Mouse (Mus musculus) urinary bladder, adult 2 months (tissue): ENCODE results near the gene Rara. TPM values are rescaled to one million over a fixed set of nuclear protein-coding genes. Genes with fewer than 3 reads are reported as not detected.

ENCODE experiments used
- DNase-seq: peaks from one replicate; pipeline ENCODE4 v3.0.0; 2022; ENCODE audit warnings: low spot score
- polyA plus RNA-seq: library from polyadenylated mRNA; depleted of rRNA; stranded (reverse); fragments of >200 nt; gene quantifications from 2 replicates; pipeline ENCODE4 v1.2.3, GENCODE M21; 2012; rRNA removed

The Rara gene
- polyA plus RNA-seq, 1 experiment, result 8.5 TPM

DNA sequence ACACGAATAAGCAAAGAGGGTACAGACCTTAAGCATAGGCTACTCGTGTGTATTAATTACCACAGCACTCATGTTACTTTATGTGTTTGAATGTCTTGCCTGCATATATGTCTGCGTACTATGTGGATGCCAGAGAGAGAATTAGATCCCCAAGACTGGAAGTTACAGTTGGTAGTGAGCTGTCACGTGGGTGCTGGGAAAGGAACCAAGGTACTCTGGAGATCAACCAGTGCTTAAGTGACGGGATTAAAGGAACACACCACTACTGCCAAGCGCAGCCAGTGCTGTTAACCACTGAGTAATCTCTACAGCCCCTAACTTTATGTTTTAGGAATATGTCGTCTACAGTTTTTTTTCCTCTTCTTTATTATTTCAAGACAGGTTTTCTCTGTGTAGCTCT is 68.4 kb downstream of the Rara start:
- no peak for DNase-seq

DNA sequence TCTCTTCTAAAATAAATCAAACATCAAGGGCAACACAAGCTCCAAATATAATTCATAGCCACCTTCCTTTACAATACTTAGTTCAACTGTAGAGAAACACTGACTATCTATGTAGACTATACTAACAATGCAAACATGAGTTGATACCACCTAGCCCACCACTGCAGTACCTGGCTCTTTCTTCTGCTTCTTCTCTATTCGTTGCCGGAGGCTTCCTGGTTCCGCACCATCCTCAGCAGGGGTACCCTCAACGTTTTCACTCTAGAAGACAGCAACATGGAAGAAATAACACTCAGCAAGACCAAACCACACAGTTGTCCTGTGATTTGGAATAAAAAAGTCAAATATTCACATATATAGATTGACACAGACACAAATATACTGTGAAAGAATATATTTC is 70.0 kb downstream of the Rara start:
- no peak for DNase-seq

DNA sequence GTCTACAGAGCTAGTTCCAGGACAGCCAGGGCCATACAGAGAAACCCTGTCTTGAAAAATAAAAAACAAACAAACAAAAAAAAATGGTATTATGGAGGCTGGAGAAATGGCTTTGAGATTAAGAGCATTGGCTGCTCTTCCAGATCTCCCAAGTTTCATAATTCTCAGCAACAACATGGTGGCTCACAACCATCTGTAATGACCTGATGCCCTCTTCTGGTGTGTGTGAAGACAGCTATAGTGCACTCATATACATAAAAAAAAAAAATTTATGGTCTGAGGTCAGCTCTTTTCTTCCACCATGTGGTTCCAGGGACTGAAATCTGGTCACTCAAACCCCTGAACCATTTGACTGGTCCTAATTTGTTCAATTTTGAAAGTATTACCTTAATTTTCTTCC is 71.2 kb downstream of the Rara start:
- no peak for DNase-seq

DNA sequence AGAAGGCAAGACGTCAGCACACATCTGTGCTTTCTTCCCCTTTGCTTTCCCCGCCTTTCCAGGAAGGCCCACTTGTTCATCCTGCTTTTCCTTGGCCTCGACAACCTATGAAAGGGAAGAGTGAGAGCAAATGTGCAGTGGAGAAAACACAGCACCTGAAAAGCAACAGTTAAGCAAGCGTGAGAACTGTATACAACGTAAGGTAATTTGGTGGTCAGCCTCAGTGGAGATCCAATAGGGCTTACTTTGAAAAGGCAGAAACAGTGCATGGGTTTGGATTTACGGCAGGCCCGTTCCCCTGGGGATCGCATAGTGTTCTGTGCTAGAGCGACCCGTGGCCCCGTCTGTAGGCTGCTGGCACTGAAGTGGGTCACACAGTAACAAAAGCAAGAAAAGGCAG is 71.6 kb downstream of the Rara start:
- DNase-seq, result no peak

DNA sequence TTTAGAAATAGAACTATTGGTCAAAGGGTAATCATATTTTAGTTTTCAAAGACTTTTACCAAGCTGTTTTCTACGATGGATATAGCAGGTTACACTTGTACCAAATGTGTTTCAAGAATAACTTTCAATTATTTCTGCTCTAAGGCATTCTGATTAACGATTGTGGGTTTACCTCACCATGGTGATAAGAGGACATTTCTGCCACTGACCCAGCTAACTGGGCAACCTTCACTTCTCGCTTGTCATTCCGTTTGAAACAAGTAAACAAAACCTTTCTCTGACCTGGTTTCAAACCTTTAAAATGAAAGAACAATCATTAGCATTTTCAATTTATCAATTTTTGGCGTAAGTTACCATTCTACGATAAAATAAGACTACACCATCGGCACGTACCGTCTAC is 79.2 kb downstream of the Rara start:
- no peak for DNase-seq

DNA sequence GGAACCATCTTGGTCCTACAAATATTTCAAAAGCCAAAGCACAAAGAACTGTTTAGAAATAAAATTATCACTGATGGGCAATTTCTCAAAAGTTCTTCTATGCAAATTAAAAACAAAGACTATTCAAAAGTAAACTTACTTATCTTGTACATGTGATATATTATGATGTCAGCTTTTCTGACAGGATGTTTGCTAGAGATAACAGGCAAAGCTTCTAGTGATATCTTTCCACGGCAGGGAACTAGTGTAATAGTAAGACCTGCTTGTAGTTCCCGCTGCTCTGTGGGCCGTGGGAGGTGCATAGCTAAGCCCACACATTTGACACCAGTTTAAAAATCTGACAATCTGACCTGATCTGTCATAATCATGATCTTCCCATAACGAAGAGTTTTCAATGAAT is 82.5 kb downstream of the Rara start:
- DNase-seq, result no peak

DNA sequence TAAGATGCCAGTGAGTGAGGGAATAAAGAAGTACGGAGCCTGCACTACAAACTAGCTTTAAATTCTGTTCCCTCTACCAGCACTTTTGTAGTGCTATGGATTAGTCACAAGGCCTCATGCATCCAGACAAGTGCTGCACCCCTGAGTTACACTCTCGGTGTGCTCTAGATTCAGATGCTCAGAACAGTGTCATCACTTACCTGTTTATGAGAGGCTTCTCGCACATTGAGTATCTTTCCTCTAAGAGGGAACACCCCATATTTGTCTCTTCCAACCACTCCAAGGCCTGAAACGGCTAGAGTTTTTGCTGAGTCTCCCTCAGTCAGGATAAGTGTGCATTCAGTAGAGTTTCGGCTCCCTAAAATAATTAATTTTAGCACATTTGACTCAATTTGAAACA is 83.1 kb downstream of the Rara start:
- no peak for DNase-seq

DNA sequence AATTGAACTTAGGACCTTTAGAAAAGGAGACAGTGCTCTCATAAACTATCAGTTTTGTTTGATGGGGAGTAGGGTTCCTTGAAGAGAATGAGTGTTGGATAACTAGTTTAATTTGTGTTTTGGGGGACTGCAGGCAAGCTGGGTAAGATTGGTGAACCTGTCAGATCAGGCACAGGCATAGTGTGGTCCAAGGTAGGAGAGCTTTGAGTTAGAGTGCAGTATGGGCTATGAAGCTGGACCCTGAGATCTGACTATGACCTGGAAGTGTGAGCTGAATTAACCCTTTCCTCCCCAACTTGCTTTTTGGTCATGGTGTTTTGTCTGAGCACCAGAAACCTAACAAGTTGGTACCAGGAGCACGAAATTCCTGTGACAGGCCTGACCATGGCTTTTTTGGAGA is 86.2 kb downstream of the Rara start:
- DNase-seq, result no peak

DNA sequence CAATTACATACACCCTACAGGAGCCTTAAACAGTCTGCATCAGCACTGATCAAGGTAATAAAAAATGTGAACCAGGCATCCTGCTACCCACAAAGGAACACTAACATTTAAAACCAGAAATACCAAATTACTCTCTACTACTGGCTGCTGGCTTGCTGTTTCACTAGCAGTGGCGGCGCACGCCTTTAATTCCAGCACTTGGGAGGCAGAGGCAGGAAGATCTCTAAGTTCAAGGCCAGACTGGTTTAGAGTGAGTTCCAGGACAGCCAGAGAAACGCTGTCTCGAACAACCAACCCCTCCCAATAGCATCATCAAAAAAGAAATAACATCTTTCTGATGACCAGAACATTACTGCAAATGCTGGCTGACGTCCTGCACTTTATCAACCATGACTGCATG is 92.2 kb downstream of the Rara start:
- no peak for DNase-seq

DNA sequence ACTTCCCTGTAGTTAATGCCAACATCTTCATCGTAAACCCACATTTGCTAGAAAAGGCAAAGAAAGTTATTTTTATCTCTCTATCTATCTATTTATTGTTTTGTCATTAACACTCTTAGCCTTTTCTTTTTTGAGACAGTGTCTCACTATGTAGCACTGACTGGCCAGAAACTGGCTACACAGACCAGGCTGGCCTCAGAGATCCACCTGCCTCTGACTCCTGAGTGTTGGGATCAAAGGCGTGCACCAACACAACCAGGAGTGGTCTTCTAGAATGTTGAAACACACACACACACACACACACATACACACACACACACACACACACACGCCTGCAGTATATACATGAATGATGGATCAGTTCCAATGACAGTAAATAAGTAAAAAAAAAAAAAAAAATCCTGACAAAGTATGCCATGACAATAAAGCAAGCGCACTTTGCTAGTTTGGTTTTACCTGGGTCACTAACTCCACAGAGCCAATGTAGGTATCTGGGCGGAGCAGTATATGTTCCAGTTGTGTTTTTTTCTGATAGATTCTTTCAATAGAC is 94.8 kb downstream of the Rara start:
- DNase-seq, result no peak

DNA sequence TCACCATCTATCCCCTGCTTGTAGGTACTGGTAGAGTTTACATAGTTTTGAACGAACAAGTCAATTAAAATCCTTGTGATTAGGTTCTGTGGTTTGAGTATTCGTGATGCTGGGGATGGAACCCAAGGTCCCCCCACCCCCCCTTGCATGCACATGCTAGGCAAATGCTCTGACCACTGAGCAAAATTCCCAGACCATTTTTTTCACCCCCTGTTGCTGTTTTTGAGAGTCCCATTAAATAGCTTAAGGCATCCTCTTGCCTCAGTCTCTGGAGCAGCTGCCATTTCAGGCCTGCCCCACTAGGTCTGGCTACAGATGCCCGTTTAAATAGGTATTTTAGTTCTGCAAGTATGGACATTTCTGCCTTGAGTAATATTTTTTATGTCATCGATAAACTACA is 95.5 kb downstream of the Rara start:
- DNase-seq, result no peak

DNA sequence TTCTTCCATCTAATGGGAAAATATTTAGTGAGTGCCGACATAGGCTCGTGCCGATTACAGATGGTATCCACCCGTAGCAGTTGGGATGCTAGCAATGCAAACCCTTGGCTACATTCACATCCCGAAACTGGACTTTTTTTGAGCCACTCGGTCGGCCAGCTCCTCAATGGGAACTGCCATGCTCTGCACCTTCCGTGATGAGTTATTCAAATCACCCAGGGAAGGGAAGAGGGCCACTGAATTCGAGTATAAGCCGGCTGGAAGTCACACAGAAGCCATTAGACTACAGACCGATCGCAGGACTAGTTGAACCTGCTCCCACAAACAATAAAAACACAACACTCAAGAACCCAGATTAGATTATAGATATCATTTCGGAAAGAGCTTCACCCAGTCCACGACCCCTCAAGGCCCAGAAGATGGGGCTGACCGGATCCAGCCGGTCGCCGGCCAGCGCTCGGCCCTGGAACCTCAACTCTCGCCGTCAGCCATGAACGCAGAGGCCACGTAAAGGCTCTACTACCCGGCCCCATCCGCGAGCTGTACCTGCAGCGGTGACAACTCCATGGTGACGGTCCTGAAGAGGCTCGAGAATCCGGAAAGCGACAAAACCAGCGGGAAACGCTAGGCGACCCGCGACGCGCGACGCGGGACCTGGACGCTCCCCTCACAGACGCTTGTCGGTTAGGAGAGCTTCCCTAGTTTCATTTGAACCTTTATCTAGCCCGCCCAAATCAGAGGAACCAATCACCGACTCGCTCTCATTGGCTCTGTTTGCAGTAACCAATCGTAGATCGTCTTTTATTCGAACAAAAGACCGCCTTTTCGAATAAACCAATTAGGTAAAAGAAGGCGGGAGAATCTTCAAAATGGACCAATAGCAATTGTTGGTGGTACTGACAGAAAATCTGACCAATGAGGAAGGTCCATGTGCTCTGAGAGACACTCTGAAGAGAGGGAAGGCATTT is 96.2 kb downstream of the Rara start, which contains the start of gene Top2a:
Top2a (minus strand) TSS at position 690 of the 968 bp plus-strand sequence.
- peak; percentile 74 for DNase-seq

Other genes with a start within 250 kb of the Rara start
- gene Psmd3, start 245.3 kb upstream of the Rara start, polyA plus RNA-seq, result 108 and 115 TPM in 2 replicates
- gene Csf3, start 226.6 kb upstream of the Rara start, polyA plus RNA-seq, result 0.38 and 0.73 TPM in 2 replicates
- gene Med24, start 198.4 kb upstream of the Rara start, polyA plus RNA-seq, result 29.6 and 32.8 TPM in 2 replicates
- gene Thra, start 187.2 kb upstream of the Rara start, polyA plus RNA-seq, result 62.2 and 88.1 TPM in 2 replicates
- 119 and 219 TPM in 2 replicates for gene Nr1d1, start 152.5 kb upstream of the Rara start, polyA plus RNA-seq
- gene Msl1, start 132.3 kb upstream of the Rara start, polyA plus RNA-seq, result 57.0 and 58.7 TPM in 2 replicates
- gene Casc3, start 122.9 kb upstream of the Rara start, polyA plus RNA-seq, result 24.7 and 29.5 TPM in 2 replicates
- 56.6 and 66.4 TPM in 2 replicates for gene Rapgefl1, start 91.0 kb upstream of the Rara start, polyA plus RNA-seq
- gene Wipf2, start 64.2 kb upstream of the Rara start, polyA plus RNA-seq, result 19.2 and 26.0 TPM in 2 replicates
- 2.7 and 3.8 TPM in 2 replicates for gene Cdc6, start 20.0 kb upstream of the Rara start, polyA plus RNA-seq
- gene Gjd3, start 55.2 kb downstream of the Rara start, polyA plus RNA-seq, result 0.55 and 0.87 TPM in 2 replicates
- 4.7 and 6.0 TPM in 2 replicates for gene Top2a, start 96.4 kb downstream of the Rara start, polyA plus RNA-seq
- gene Igfbp4, start 113.4 kb downstream of the Rara start, polyA plus RNA-seq, result 248 and 341 TPM in 2 replicates
- gene Tns4, start 161.5 kb downstream of the Rara start, polyA plus RNA-seq, result 26.0 and 28.6 TPM in 2 replicates
- gene Ccr7, start 227.3 kb downstream of the Rara start, polyA plus RNA-seq, result 1.0 and 1.3 TPM in 2 replicates